Mouse (Mus musculus) stomach, postnatal 0 days (tissue): Measurements from ENCODE around the gene Cxadr. TPM values are rescaled to one million over a fixed set of nuclear protein-coding genes. Genes with fewer than 3 reads are reported as not detected.
A peak's percentile ranks its signal among the peaks of the same experiment; 100 is the strongest.

ENCODE experiments used
- ATAC-seq: fragments of 200-750 bp; cut with Nextera tagmentation; 2 replicates; pipeline ENCODE4 v1.8.0; 2017; ENCODE audit not compliant: low FRiP score, low TSS enrichment
- DNase-seq: peaks from one replicate; pipeline ENCODE4 v3.0.0-alpha.2; 2016; ENCODE audit warnings: low spot score
- H3K27ac ChIP-seq: fragments of 300-500 bp; sonication (generic); replicated peaks from 2 replicates; pipeline ENCODE4 v1.5.1; 2014; ENCODE audit warnings: mild to moderate bottlenecking, control low read depth
- H3K27me3 ChIP-seq: fragments of 300-500 bp; sonication (generic); 2 replicates; pipeline ENCODE4 v1.6.1; 2014; ENCODE audit warnings: low read length; ENCODE audit not compliant: control insufficient read depth, insufficient read depth
- H3K36me3 ChIP-seq: fragments of 300-500 bp; sonication (generic); 2 replicates; pipeline ENCODE4 v1.6.1; 2014; ENCODE audit warnings: low read length, mixed read lengths; ENCODE audit not compliant: control insufficient read depth, insufficient read depth
- H3K4me1 ChIP-seq: fragments of 300-500 bp; sonication (generic); replicated peaks from 2 replicates; pipeline ENCODE4 v1.6.1; 2014; ENCODE audit warnings: antibody characterized with exemption; ENCODE audit not compliant: control insufficient read depth, insufficient read depth
- H3K4me2 ChIP-seq: fragments of 300-500 bp; sonication (generic); replicated peaks from 2 replicates; pipeline ENCODE4 v1.6.1; 2014; ENCODE audit warnings: low read depth, mild to moderate bottlenecking, control low read depth, moderate library complexity
- H3K4me3 ChIP-seq: fragments of 300-500 bp; sonication (generic); 2 replicates; pipeline ENCODE4 v1.5.1; 2014; ENCODE audit warnings: low read depth, low read length, control low read depth
- H3K9ac ChIP-seq: fragments of 300-500 bp; sonication (generic); 2 replicates; pipeline ENCODE4 v1.6.1; 2014; ENCODE audit warnings: mild to moderate bottlenecking, low read length, control low read depth, mixed read lengths
- H3K9me3 ChIP-seq: fragments of 300-500 bp; sonication (generic); 2 replicates; pipeline ENCODE4 v1.6.1; 2016; ENCODE audit warnings: low read length; ENCODE audit not compliant: control insufficient read depth
- CTCF ChIP-seq: IDR thresholded peaks from 2 replicates; pipeline ENCODE4 v1.5.1; 2016; ENCODE audit warnings: antibody characterized with exemption, low read depth, mild to moderate bottlenecking, moderate library complexity
- EP300 ChIP-seq: optimal IDR thresholded peaks from 2 replicates; pipeline ENCODE3; 2016; ENCODE audit warnings: antibody characterized with exemption
- WGBS: fragments of 180-500 bp; shearing (Covaris S2); extraction: QIAGEN DNeasy Blood & Tissue Kit; methylation state at CpG from one replicate; pipeline ENCODE4 v1.1.7; 2014; 5-methylcytosine and 5-hydroxymethylcytosine counted together
- polyA plus RNA-seq: library from polyadenylated mRNA; unstranded; fragments of >200 nt; fragmentation: Nextera tagmentation; extraction: Ambion mirVana; gene quantifications from 2 replicates; pipeline ENCODE4 v1.2.1, GENCODE M21; 2015

The Cxadr gene
- polyA plus RNA-seq, 1 experiment from 2014 or later, result 62.1 TPM

DNA sequence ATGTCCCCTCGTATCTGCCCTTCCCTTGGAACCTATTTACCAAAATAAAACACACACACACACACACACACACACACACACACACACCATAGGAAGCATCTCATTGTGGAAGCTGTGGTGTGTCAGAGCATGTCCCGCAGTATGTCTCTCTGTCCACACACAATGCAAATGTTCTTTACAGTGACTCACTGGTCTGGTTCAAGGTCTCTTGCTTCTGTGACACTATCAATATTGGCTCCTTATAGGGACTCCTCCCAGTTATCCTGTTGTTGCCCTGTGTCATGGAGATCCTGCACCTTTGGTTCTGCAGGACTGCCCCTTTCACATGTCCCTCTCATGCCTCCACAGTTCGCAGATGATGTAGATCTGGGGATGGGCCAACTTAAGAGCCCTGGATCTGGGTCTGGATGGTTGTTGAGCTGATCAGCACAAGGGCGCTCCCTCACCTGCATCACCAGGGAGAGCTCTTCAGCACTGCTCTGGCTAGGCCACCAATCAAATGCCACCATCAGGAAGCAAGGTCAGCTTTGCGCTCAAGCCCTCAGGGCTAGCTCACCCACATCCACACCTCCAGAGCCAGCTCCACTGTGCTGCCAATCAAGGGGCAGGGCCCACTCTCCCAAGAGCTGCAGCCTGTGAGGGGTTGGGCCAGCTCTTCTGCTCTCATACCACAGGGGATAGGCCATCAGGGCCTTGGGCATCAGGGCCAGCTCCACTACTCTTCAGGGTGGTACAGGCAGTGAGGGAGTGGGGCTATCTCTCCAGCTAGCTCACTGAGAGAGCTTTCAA, 21.0 kb upstream of the Cxadr start:
- TF ChIP-seq EP300, result no peak
- no peak for TF ChIP-seq CTCF
- Histone ChIP-seq H3K36me3 (no peaks in the 10 kb centered on the region), H3K4me2 (no peak overlapping the region), H3K9me3 (no peaks in the 10 kb centered on the region), H3K27me3 (no peaks in the 10 kb centered on the region), H3K4me3 (no peak overlapping the region), H3K9ac (no peak overlapping the region), H3K27ac (no peak overlapping the region), H3K4me1 (no peaks in the 10 kb centered on the region)
- peak; percentile 91 for ATAC-seq
- WGBS, result 83% methylated on average over 5 of the region's 5 CpGs
- no peak for DNase-seq

DNA sequence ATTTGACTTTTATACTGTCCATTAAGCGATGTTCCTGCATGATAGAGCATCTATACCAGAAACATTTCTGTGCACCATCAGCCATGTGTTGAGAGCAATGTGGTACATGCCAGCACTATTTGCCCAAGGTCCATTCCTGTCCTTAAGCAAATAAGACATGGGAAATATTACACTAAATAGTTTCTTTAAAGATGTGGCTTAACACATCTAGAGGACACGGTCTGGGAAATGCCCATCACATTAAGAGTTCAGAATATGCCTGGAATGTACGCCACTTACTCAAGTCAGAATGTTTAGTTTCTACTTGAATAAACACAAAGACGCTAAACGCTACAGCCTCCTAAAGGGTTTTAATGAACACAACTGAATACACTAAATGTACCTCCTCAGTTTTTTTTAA, 18.1 kb upstream of the Cxadr start:
- Histone ChIP-seq H3K4me1 (no peaks in the 10 kb centered on the region), H3K9me3 (no peaks in the 10 kb centered on the region), H3K4me3 (no peak overlapping the region), H3K27me3 (no peaks in the 10 kb centered on the region), H3K4me2 (no peak overlapping the region), H3K36me3 (no peaks in the 10 kb centered on the region), H3K9ac (no peak overlapping the region), H3K27ac (no peak overlapping the region)
- whole genome bisulfite sequencing, result 34% methylated on average over 5 of the region's 5 CpGs
- ATAC-seq (no peak), DNase-seq (no peak)
- no peak for TF ChIP-seq EP300
- no peak for TF ChIP-seq CTCF

DNA sequence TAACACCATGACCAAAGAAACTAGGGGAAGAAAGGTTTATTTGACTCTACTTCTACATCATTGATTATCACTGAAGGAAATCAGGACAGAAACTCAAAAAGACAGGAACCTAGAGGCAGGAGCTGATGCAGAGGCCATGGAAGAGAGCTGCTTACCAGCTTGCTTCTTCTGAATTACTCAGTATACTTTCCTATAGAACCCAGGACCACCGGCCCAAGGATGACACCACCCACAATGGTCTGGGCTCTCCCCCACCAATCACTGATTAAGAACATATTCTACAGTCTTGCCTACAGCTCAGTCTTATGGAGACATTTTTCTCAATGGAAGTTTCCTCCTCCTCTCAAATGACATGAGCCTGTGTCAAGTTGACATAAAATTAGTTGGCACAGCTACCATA, 7.2 kb upstream of the Cxadr start:
- no peaks in the 10 kb centered on the region for H3K36me3 ChIP-seq
- no peaks in the 10 kb centered on the region for H3K9me3 ChIP-seq
- H3K27ac ChIP-seq, result no peak overlapping the region
- no peak overlapping the region for H3K4me3 ChIP-seq
- ATAC-seq, result no peak
- DNase-seq, result no peak
- H3K4me1 ChIP-seq, result no peaks in the 10 kb centered on the region
- no peak overlapping the region for H3K9ac ChIP-seq
- no peak overlapping the region for H3K4me2 ChIP-seq
- WGBS, result 88% methylated on average over 1 of the region's 1 CpGs
- no peak for TF ChIP-seq EP300
- TF ChIP-seq CTCF, result no peak
- H3K27me3 ChIP-seq, result no peaks in the 10 kb centered on the region

DNA sequence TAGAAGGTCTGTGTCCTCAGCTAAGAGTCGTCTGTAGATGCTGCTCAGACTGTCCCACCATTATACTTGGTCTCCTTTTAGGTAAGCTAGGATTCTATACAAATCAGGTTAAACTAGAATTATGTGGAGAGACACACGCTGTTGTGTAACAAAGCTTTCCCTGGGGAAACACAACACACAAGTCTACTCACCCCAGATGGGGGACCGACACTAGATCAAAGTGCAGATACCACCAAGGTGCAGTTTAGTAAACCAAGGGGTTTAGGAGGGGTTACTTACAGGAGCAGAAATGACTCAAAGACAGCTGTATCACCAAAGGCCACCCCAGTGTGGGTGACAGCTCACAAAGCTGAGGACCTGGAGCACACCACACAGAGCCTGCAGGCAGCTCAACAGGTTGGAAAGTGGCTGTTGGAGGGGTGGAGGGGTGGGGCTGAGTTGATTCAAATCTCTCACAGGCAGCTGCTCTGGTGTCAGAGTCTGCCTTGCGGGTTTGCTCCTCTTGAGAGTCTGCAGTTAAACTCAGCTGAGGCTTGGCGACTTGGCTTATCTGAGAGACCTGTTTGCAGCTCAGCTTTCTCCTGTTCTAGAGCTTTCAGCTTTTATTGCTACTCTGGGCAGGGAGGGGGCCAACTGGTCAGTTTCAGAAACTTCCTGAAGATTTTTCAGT, 6.5 kb upstream of the Cxadr start:
- Histone ChIP-seq H3K4me3 (no peak overlapping the region), H3K9me3 (no peaks in the 10 kb centered on the region), H3K27me3 (no peaks in the 10 kb centered on the region), H3K9ac (no peak overlapping the region), H3K4me1 (no peaks in the 10 kb centered on the region), H3K36me3 (no peaks in the 10 kb centered on the region), H3K27ac (no peak overlapping the region), H3K4me2 (no peak overlapping the region)
- no peak for TF ChIP-seq CTCF
- TF ChIP-seq EP300, result no peak
- ATAC-seq (peak; percentile 51), DNase-seq (peak; percentile 36)
- WGBS, result 39% methylated on average over 5 of the region's 5 CpGs

DNA sequence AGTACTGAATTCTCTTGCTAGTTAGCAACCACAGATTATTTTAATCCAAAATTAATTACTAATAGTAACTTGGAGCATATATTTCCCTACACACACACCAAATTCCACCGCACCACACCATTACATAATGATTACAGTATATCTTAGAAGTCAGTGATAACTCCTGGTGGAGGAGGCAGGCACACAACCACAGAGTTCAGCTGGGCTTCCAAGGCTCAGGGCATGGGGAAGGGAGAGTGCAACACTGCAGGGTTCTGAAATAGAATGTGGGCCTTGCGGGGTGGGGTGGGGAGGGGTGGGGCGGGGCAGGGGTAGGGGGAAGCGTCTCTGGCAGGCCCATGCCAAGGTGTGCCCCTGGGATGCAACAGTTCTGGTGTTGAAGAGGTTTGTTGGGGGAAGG, 5.7 kb upstream of the Cxadr start:
- TF ChIP-seq EP300, result no peak
- TF ChIP-seq CTCF, result no peak
- no peaks in the 10 kb centered on the region for H3K27me3 ChIP-seq
- H3K4me1 ChIP-seq, result no peaks in the 10 kb centered on the region
- WGBS, result 56% methylated on average over 4 of the region's 4 CpGs
- DNase-seq (no peak), ATAC-seq (peak; percentile 52; the same call in 1 of the 2 replicates)
- no peak overlapping the region for H3K27ac ChIP-seq
- H3K9me3 ChIP-seq, result no peaks in the 10 kb centered on the region
- H3K4me2 ChIP-seq, result no peak overlapping the region
- no peak overlapping the region for H3K9ac ChIP-seq
- H3K4me3 ChIP-seq, result no peak overlapping the region
- H3K36me3 ChIP-seq, result no peaks in the 10 kb centered on the region

DNA sequence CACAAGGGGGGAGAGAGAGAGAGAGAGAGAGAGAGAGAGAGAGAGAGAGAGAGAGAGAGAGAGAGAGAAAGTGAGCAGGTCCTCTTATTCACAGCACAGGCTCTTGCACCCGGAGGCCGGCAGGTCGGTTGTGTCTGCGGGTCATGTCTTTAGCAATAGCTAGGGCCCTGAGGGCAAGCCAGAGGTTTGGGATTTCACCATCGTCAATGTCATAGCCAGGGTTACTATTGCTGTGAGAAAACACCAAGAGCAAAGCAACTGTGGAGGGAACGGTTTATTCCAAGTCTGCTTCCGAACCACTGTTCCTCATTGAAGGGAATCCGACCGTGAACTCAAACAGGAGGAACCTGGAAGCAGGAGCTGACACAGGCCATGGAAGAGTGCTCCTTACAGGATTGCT, 5.2 kb upstream of the Cxadr start:
- 76% methylated on average over 9 of the region's 9 CpGs for WGBS
- Histone ChIP-seq H3K27ac (no peak overlapping the region), H3K4me2 (no peak overlapping the region), H3K9me3 (no peaks in the 10 kb centered on the region), H3K27me3 (no peaks in the 10 kb centered on the region), H3K9ac (no peak overlapping the region), H3K4me3 (no peak overlapping the region), H3K4me1 (no peaks in the 10 kb centered on the region), H3K36me3 (no peaks in the 10 kb centered on the region)
- TF ChIP-seq CTCF (no peak), EP300 (no peak)
- no peak for ATAC-seq
- no peak for DNase-seq
